Mouse (Mus musculus) intestine, embryonic 15.5 days (tissue): Measurements from ENCODE around the gene Tas2r103. TPM values are rescaled to one million over a fixed set of nuclear protein-coding genes. Genes with fewer than 3 reads are reported as not detected.

Source experiments
- ATAC-seq: fragments of 200-750 bp; cut with Nextera tagmentation; 2 replicates; pipeline ENCODE4 v1.8.0; 2017; ENCODE audit warnings: moderate TSS enrichment, moderate library complexity
- H3K27ac ChIP-seq: fragments of 300-500 bp; sonication (generic); 2 replicates; pipeline ENCODE4 v1.5.1; 2015; ENCODE audit warnings: mild to moderate bottlenecking, inconsistent platforms
- H3K27me3 ChIP-seq: fragments of 300-500 bp; sonication (generic); replicated peaks from 2 replicates; pipeline ENCODE4 v1.6.1; 2015; ENCODE audit warnings: inconsistent platforms
- H3K36me3 ChIP-seq: fragments of 300-500 bp; sonication (generic); 2 replicates; pipeline ENCODE4 v1.6.1; 2015; ENCODE audit warnings: inconsistent platforms
- H3K4me1 ChIP-seq: fragments of 300-500 bp; sonication (generic); replicated peaks from 2 replicates; pipeline ENCODE4 v1.6.1; 2015; ENCODE audit warnings: inconsistent platforms
- H3K4me2 ChIP-seq: fragments of 300-500 bp; sonication (generic); replicated peaks from 2 replicates; pipeline ENCODE4 v1.6.1; 2015; ENCODE audit warnings: mild to moderate bottlenecking, inconsistent platforms
- H3K4me3 ChIP-seq: fragments of 300-500 bp; sonication (generic); replicated peaks from 2 replicates; pipeline ENCODE4 v1.5.1; 2015; ENCODE audit warnings: inconsistent platforms
- H3K9ac ChIP-seq: fragments of 300-500 bp; sonication (generic); 2 replicates; pipeline ENCODE4 v1.6.1; 2015; ENCODE audit warnings: inconsistent platforms
- H3K9me3 ChIP-seq: fragments of 300-500 bp; sonication (generic); 2 replicates; pipeline ENCODE4 v1.6.1; 2016; ENCODE audit warnings: inconsistent platforms
- WGBS: fragments of 180-500 bp; shearing (Covaris S2); methylation state at CpG from one replicate; pipeline ENCODE4 v1.1.7; 2015; 5-methylcytosine and 5-hydroxymethylcytosine counted together
- polyA plus RNA-seq: library from polyadenylated mRNA; unstranded; fragments of >200 nt; fragmentation: Nextera tagmentation; extraction: Ambion mirVana; gene quantifications from 2 replicates; pipeline ENCODE4 v1.2.1, GENCODE M21; 2015

Tas2r103 gene
- not detected in 2 replicates for polyA plus RNA-seq

- H3K27me3 ChIP-seq = no peaks in the 10 kb centered on the region
- H3K9me3 ChIP-seq = no peaks in the 10 kb centered on the region
- no peak within 1 kb of the TSS for H3K9ac ChIP-seq
- no peaks in the 10 kb centered on the region for H3K4me1 ChIP-seq
- no peak within 1 kb of the TSS for H3K27ac ChIP-seq
- WGBS = 67% methylated on average over 2 of the region's 2 CpGs
- no peak within 1 kb of the TSS for H3K4me2 ChIP-seq
- no peaks in the 10 kb centered on the region for H3K36me3 ChIP-seq
- no peak for ATAC-seq
- H3K4me3 ChIP-seq = no peak within 1 kb of the TSS
These were observed at the start of gene Tas2r103 for GRCm38 (mm10) chr6:133037001-133037400. Gene Tas2r103, minus strand, starts transcription at chr6:133037101.

GRCm38 (mm10) chr6:133055716-133056115 lies 18.8 kb upstream of the Tas2r103 start, which contains the start of gene Tas2r140:
Gene Tas2r140, minus strand, starts transcription at chr6:133055816.
- H3K27ac ChIP-seq = no peak within 1 kb of the TSS
- ATAC-seq = no peak
- H3K27me3 ChIP-seq = no peaks in the 10 kb centered on the region
- no peaks in the 10 kb centered on the region for H3K9me3 ChIP-seq
- H3K4me2 ChIP-seq = no peak within 1 kb of the TSS
- H3K36me3 ChIP-seq = no peaks in the 10 kb centered on the region
- no peaks in the 10 kb centered on the region for H3K4me1 ChIP-seq
- H3K4me3 ChIP-seq = no peak within 1 kb of the TSS
- H3K9ac ChIP-seq = no peak within 1 kb of the TSS

Other genes with a start within 250 kb of the Tas2r103 start
- gene Tas2r117, start 234.3 kb downstream of the Tas2r103 start, polyA plus RNA-seq = not detected in 2 replicates
- gene Tas2r123, start 190.0 kb downstream of the Tas2r103 start, polyA plus RNA-seq = not detected in 2 replicates
- not detected in 2 replicates for gene Tas2r116, start 181.7 kb downstream of the Tas2r103 start, polyA plus RNA-seq
- gene Tas2r110, start 169.1 kb downstream of the Tas2r103 start, polyA plus RNA-seq = not detected in 2 replicates
- gene Tas2r113, start 144.1 kb downstream of the Tas2r103 start, polyA plus RNA-seq = not detected in 2 replicates
- not detected in 2 replicates for gene Tas2r125, start 127.5 kb downstream of the Tas2r103 start, polyA plus RNA-seq
- gene Tas2r129, start 86.0 kb downstream of the Tas2r103 start, polyA plus RNA-seq = not detected in 2 replicates
- not detected in 2 replicates for gene Tas2r131, start 79.2 kb downstream of the Tas2r103 start, polyA plus RNA-seq
- not detected in 2 replicates for gene Tas2r109, start 56.1 kb downstream of the Tas2r103 start, polyA plus RNA-seq
- not detected in 2 replicates for gene Tas2r140, start 18.7 kb upstream of the Tas2r103 start, polyA plus RNA-seq
- gene Smim10l1, start 67.8 kb upstream of the Tas2r103 start, polyA plus RNA-seq = 78.2 and 99.2 TPM in 2 replicates